Mouse (Mus musculus) left cerebral cortex, postnatal 10 days (tissue): ENCODE measurements around the gene Ift52. TPM values are rescaled to one million over a fixed set of nuclear protein-coding genes. Genes with fewer than 3 reads are reported as not detected.
"Not testable (repeated sequence)": the region's sequence is repeated elsewhere in the genome, so short reads cannot be mapped to it uniquely, and the experiment has no call there.

Experiments
- DNase-seq, 2 experiments: peaks; one replicate each; pipeline ENCODE4 v3.0.0; 2021 to 2022; ENCODE audit warnings: low spot score in 2 of 2, mixed read lengths in 1 of 2; ENCODE audit errors: extremely low spot score in 1 of 2
- intact Hi-C: fragments of 180-260 bp; cut with DNase I; formaldehyde crosslinking; loops from one replicate; pipeline ENCODE4 v1.15.1; 2025
- total RNA-seq, 2 experiments: library from RNA; stranded (reverse); gene quantifications; 2 replicates each; pipeline ENCODE4 v1.2.3; 2021

Ift52 gene
- total RNA-seq, 2 experiments from 2014 or later: 24.6 to 25.5 TPM

GRCm38 (mm10) chr2:163001071-163001470 lies 16.1 kb upstream of the Ift52 start:
- intact Hi-C loops: no loop called here
- DNase-seq: no peak

- intact Hi-C loops: no loop called here
Measured at GRCm38 (mm10) chr2:163007299-163007698, 9.9 kb upstream of the Ift52 start.

GRCm38 (mm10) chr2:163031289-163031688 lies 14.1 kb downstream of the Ift52 start:
- DNase-seq: no peak
- intact Hi-C loops: no loop called here

More at GRCm38 (mm10) chr2:163007299-163007698, 9.9 kb upstream of the Ift52 start:
- no peak for DNase-seq

- intact Hi-C loops: no loop called here
- no peak for DNase-seq
Measured at GRCm38 (mm10) chr2:163031757-163032156, 14.6 kb downstream of the Ift52 start.

- no peak for DNase-seq
- intact Hi-C loops: no loop called here
Measured at GRCm38 (mm10) chr2:163032622-163033021, 15.5 kb downstream of the Ift52 start.

- DNase-seq: no peak
- intact Hi-C loops: no loop called here
Measured at GRCm38 (mm10) chr2:163039940-163040339, 22.8 kb downstream of the Ift52 start.

- intact Hi-C loops: loop anchor here (5.0 kb wide), 1 partner anchor 284 kb away; no protein-coding TSS in a partner anchor
- DNase-seq: peak; percentile 42 to 85
Measured at GRCm38 (mm10) chr2:163048125-163048524, 31.0 kb downstream of the Ift52 start.

- intact Hi-C loops: loop anchor here (5.0 kb wide), 1 partner anchor 283 kb away; no protein-coding TSS in a partner anchor
Measured at GRCm38 (mm10) chr2:163049116-163049515, 32.0 kb downstream of the Ift52 start.

GRCm38 (mm10) chr2:163051691-163052090 lies 34.5 kb downstream of the Ift52 start:
- intact Hi-C loops: no loop called here
- no peak for DNase-seq

More at GRCm38 (mm10) chr2:163049116-163049515, 32.0 kb downstream of the Ift52 start:
- DNase-seq: no peak

- no peak for DNase-seq
- intact Hi-C loops: no loop called here
Measured at GRCm38 (mm10) chr2:163052101-163052500, 34.9 kb downstream of the Ift52 start.

- no peak for DNase-seq
- intact Hi-C loops: no loop called here
Measured at GRCm38 (mm10) chr2:163052826-163053225, 35.7 kb downstream of the Ift52 start.

- intact Hi-C loops: no loop called here
- DNase-seq: peak; percentile 72 to 95
Measured at GRCm38 (mm10) chr2:163054335-163054840, 37.2 kb downstream of the Ift52 start, which contains the start of gene Mybl2. Mybl2 (plus strand) TSS chr2:163054687.

GRCm38 (mm10) chr2:163054891-163055494 lies 37.8 kb downstream of the Ift52 start:
- DNase-seq: no peak
- intact Hi-C loops: no loop called here

GRCm38 (mm10) chr2:163055715-163056114 lies 38.6 kb downstream of the Ift52 start:
- intact Hi-C loops: no loop called here
- DNase-seq: no peak

- intact Hi-C loops: no loop called here
- no peak for DNase-seq
Measured at GRCm38 (mm10) chr2:163056584-163056983, 39.4 kb downstream of the Ift52 start.

GRCm38 (mm10) chr2:163058981-163059380 lies 41.8 kb downstream of the Ift52 start:
- intact Hi-C loops, DNase-seq: not testable (repeated sequence)

- intact Hi-C loops: no loop called here
- DNase-seq: no peak
Measured at GRCm38 (mm10) chr2:163060630-163061029, 43.5 kb downstream of the Ift52 start.

- intact Hi-C loops: no loop called here
- DNase-seq: no peak
Measured at GRCm38 (mm10) chr2:163061203-163062118, 44.3 kb downstream of the Ift52 start.

- intact Hi-C loops: no loop called here
- DNase-seq: no peak
Measured at GRCm38 (mm10) chr2:163062119-163062508, 45.0 kb downstream of the Ift52 start.

GRCm38 (mm10) chr2:163066326-163066725 lies 49.2 kb downstream of the Ift52 start:
- DNase-seq: no peak
- intact Hi-C loops: no loop called here
